Mouse (Mus musculus) intestine, embryonic 14.5 days (tissue): Measurements from ENCODE around the gene Rpl4. TPM values are rescaled to one million over a fixed set of nuclear protein-coding genes. Genes with fewer than 3 reads are reported as not detected.
"Not testable (repeated sequence)": the region's sequence is repeated elsewhere in the genome, so short reads cannot be mapped to it uniquely, and the experiment has no call there.

Source experiments
- ATAC-seq: fragments of 200-750 bp; cut with Nextera tagmentation; replicated peaks from 2 replicates; pipeline ENCODE4 v1.8.0; 2017; ENCODE audit warnings: low read depth, moderate number of reproducible peaks, moderate TSS enrichment, moderate library complexity; ENCODE audit not compliant: low FRiP score, low TSS enrichment
- DNase-seq: peaks from one replicate; pipeline ENCODE4 v3.0.0-alpha.2; 2018; ENCODE audit warnings: low spot score
- H3K27ac ChIP-seq: fragments of 300-500 bp; sonication (generic); 2 replicates; pipeline ENCODE4 v1.5.1; 2014; ENCODE audit warnings: low read depth, mild to moderate bottlenecking, control low read depth
- H3K27me3 ChIP-seq: fragments of 300-500 bp; sonication (generic); replicated peaks from 2 replicates; pipeline ENCODE4 v1.6.1; 2014; ENCODE audit warnings: low read length, control low read depth; ENCODE audit not compliant: control insufficient read depth, insufficient read depth
- H3K36me3 ChIP-seq: fragments of 300-500 bp; sonication (generic); 2 replicates; pipeline ENCODE4 v1.6.1; 2014; ENCODE audit warnings: low read length, control low read depth; ENCODE audit not compliant: control insufficient read depth, insufficient read depth
- H3K4me1 ChIP-seq: fragments of 300-500 bp; sonication (generic); replicated peaks from 2 replicates; pipeline ENCODE4 v1.6.1; 2014; ENCODE audit warnings: low read length, control low read depth, mixed read lengths; ENCODE audit not compliant: control insufficient read depth, insufficient read depth
- H3K4me2 ChIP-seq: fragments of 300-500 bp; sonication (generic); 2 replicates; pipeline ENCODE4 v1.6.1; 2014; ENCODE audit warnings: low read length
- H3K4me3 ChIP-seq: fragments of 300-500 bp; sonication (generic); 2 replicates; pipeline ENCODE4 v1.5.1; 2014; ENCODE audit warnings: low read depth, low read length, control low read depth, mixed read lengths
- H3K9ac ChIP-seq: fragments of 300-500 bp; sonication (generic); 2 replicates; pipeline ENCODE4 v1.6.1; 2014; ENCODE audit warnings: mild to moderate bottlenecking, low read length
- H3K9me3 ChIP-seq: fragments of 300-500 bp; sonication (generic); 2 replicates; pipeline ENCODE4 v1.6.1; 2016; ENCODE audit warnings: low read length, control low read depth; ENCODE audit not compliant: control insufficient read depth
- WGBS: fragments of 180-500 bp; shearing (Covaris S2); extraction: QIAGEN DNeasy Blood & Tissue Kit; methylation state at CpG from one replicate; pipeline ENCODE4 v1.1.7; 2014; 5-methylcytosine and 5-hydroxymethylcytosine counted together
- polyA plus RNA-seq: library from polyadenylated mRNA; unstranded; fragments of >200 nt; fragmentation: Nextera tagmentation; extraction: Ambion mirVana; gene quantifications from 2 replicates; pipeline ENCODE4 v1.2.1, GENCODE M21; 2014

The Rpl4 gene
- polyA plus RNA-seq: 1,426 and 1,532 TPM in 2 replicates

DNA sequence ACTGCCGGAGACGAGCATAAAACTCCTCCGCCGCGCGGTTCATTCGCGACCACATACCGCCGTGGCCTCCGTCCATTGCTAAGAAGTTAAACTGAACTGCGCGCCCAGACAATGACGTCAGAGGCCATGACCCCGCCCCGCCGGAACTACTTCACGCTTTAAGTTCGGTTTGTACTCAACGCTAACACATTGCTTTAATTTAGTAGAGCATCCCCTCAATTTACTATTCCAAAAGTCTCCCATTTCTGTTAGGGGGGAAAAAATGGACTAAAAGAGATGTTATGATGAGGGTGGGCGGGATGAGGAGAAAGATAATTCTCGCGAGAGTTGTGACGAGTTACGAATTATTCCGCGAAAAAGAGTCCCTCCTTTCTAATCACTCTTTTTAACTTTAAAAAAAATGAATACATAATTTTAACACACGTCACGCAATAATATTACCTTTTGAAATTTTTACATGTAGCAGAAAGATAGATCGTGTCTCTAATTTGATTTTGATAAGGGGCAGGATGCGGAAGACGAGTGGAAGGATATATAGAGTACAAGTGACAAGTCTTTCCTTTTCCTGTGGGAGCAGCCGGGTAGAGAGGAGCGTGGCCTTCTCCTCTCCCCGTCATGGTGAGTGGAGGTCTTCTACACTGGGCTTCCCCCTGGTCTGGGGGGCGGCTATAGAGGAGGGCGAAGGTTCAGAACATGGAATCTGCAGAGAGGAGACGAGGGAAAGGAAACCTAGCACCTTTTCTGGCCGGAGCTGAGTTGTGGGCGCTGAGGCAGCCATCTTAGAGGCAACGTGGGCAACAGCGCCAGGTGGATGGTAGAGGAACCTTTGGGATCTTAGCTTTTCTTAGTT, at the start of gene Rpl4, which contains the start of gene Zwilch:
Gene Rpl4, plus strand, starts transcription at position 560 of the 850 bp plus-strand sequence.
Gene Zwilch, minus strand, starts transcription at position 289 of the 850 bp plus-strand sequence.
- WGBS: under 1% methylated on average over 41 of the region's 42 CpGs
- ATAC-seq (peak; percentile 87), DNase-seq (peak; percentile 95)
- H3K27ac ChIP-seq: peak within 1 kb of the TSS; percentile 93
- H3K4me2 ChIP-seq: peak within 1 kb of the TSS; percentile 83
- H3K9ac ChIP-seq: peak within 1 kb of the TSS; percentile 94
- H3K36me3 ChIP-seq: peaks cover 37% of the 10 kb centered on the region
- peaks cover 10% of the 10 kb centered on the region; the same call in 1 of the 2 replicates for H3K4me1 ChIP-seq
- no peaks in the 10 kb centered on the region for H3K27me3 ChIP-seq
- no peaks in the 10 kb centered on the region for H3K9me3 ChIP-seq
- peak within 1 kb of the TSS; percentile 94 for H3K4me3 ChIP-seq

DNA sequence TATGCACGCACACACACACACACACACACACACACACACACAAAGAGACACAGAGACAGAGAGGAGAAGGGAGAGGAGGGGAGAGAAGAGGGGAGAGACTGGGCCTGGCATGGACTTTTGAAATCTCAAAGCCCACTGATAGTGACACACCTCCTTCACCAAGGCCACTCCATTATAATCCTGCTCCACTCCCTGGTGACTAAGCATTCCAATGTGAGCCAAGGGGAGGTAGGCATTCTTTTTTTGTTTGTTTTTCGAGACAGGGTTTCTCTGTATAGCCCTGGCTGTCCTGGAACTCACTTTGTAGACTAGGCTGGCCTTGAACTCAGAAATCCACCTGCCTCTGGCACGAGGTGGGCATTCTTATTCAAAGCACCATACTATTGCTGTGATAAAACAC, 48.3 kb upstream of the Rpl4 start:
- H3K27me3 ChIP-seq, ATAC-seq, H3K9me3 ChIP-seq, DNase-seq, H3K4me3 ChIP-seq, H3K9ac ChIP-seq, H3K4me1 ChIP-seq, H3K4me2 ChIP-seq, H3K36me3 ChIP-seq, H3K27ac ChIP-seq: not testable (repeated sequence)
- 67% methylated on average over 3 of the region's 3 CpGs for WGBS

DNA sequence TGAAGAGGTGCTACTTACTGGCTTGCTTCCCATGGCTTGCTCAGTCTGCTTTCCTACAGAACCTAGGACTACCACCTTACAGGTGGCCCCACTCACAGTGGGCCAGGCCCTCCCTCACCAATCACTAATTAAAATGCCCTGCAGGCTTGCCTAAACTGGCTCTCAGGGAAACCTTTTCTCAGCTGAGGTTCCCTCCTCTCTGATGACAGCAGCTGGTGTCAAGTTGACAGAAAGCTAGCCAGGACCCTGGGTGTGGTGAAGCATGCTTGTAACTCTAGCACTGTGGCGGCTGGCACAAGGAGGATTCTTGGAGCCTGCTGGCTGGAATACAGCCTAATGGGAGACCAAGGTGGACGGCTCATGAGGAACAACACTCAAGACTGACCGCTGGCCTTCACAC, 47.9 kb upstream of the Rpl4 start:
- no peak for DNase-seq
- H3K27me3 ChIP-seq: no peaks in the 10 kb centered on the region
- no peak overlapping the region for H3K4me2 ChIP-seq
- H3K36me3 ChIP-seq: no peaks in the 10 kb centered on the region
- no peak overlapping the region for H3K27ac ChIP-seq
- 68% methylated on average over 3 of the region's 3 CpGs for WGBS
- no peaks in the 10 kb centered on the region for H3K9me3 ChIP-seq
- H3K9ac ChIP-seq: no peak overlapping the region
- no peak overlapping the region for H3K4me3 ChIP-seq
- no peaks in the 10 kb centered on the region for H3K4me1 ChIP-seq
- no peak for ATAC-seq

DNA sequence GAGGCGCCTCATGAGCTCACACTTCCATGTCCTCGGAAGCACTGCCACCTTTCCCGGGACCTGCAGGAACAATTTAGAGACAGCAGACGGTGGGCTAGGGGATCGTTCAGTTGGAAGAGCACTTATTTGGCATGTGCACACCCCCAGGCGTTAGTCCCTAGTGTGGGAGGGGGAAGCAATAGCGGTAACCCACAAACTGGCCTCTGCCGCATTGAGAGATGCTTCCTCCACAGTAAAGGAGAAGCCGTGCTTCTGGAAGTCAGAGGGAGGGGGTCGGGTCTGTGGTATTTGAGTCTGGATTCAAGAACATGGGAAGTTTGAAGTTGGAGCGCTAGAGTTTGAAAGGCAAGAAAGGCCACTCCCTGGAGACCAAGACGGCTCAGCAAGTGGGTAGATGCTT, 47.1 kb upstream of the Rpl4 start:
- 62% methylated on average over 12 of the region's 12 CpGs for WGBS
- no peak overlapping the region for H3K4me3 ChIP-seq
- DNase-seq: no peak

DNA sequence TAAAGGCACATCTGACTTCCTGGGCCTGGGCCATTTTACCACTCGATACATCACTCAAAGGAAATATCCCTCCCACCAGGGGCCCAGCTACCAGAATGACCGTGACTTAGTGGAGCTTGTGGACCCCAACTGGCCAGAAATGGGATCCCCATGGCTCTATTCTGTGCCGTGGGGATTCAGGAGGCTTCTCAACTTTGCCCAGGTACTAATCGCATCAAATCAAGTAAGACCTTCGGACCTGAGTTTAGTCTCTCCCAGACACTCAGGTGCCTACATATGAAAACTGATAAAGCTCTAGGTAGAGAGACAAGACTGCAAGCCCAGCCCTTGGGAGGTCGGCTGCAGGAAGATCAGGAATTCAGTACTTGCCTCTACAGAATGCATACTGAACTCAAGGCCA, 41.6 kb upstream of the Rpl4 start:
- Histone ChIP-seq H3K4me1 (no peaks in the 10 kb centered on the region), H3K4me3 (no peak overlapping the region), H3K4me2 (no peak overlapping the region), H3K9me3 (no peaks in the 10 kb centered on the region), H3K9ac (no peak overlapping the region), H3K36me3 (peaks cover 2% of the 10 kb centered on the region; the same call in 1 of the 2 replicates), H3K27me3 (no peaks in the 10 kb centered on the region), H3K27ac (no peak overlapping the region)
- no peak for DNase-seq
- no peak for ATAC-seq
- 84% methylated on average over 6 of the region's 6 CpGs for WGBS

More for the DNA sequence above, 47.1 kb upstream of the Rpl4 start:
- H3K4me2 ChIP-seq: no peak overlapping the region
- H3K27me3 ChIP-seq: no peaks in the 10 kb centered on the region
- no peaks in the 10 kb centered on the region for H3K9me3 ChIP-seq
- no peak for ATAC-seq
- H3K4me1 ChIP-seq: no peaks in the 10 kb centered on the region
- H3K36me3 ChIP-seq: no peaks in the 10 kb centered on the region
- no peak overlapping the region for H3K9ac ChIP-seq
- H3K27ac ChIP-seq: no peak overlapping the region

DNA sequence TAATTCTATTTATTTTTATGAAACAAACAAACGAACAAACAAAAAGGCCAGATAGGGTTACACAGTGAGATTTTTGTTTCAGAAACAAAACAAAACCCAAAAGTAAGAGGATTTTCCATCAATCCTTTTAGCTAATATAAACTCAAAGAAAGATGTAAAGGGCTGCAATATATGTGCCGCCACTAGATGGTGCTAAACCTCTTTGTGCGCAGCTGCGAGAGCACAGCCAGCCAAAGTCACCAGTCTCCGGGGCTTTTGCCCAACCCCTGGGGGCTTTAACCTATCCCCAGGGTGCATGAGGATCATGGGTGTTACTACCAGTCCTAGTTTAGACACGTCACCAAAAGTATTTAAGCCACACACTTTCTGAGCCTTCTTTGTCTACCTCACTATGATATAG, 34.3 kb upstream of the Rpl4 start:
- H3K36me3 ChIP-seq: peaks cover 35% of the 10 kb centered on the region
- not testable (repeated sequence) for H3K9me3 ChIP-seq, H3K4me2 ChIP-seq, ATAC-seq, H3K27ac ChIP-seq, H3K4me3 ChIP-seq, H3K4me1 ChIP-seq, H3K9ac ChIP-seq, H3K27me3 ChIP-seq
- WGBS: 6% methylated on average over 6 of the region's 6 CpGs
- peak; percentile 83 for DNase-seq

DNA sequence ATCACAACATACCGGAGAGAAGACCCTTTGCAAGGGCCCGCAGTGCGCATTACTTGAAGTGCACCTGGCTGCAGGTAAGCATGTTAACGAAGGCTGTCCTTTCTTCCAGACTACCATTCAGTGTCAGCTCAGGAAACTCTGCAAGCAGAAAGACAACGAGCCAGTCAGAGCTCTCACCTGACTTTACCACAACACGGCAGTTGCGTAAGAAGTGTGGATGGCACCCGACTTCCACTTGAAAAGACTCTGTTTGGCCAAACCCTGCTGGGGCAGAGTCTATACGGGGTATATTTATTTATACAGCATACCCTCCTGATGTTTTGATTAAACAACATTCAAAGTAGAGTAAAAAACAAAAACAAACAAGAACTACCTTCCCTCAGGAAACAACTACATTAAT, 33.3 kb upstream of the Rpl4 start:
- H3K27me3 ChIP-seq: no peaks in the 10 kb centered on the region
- 93% methylated on average over 9 of the region's 9 CpGs for WGBS

DNA sequence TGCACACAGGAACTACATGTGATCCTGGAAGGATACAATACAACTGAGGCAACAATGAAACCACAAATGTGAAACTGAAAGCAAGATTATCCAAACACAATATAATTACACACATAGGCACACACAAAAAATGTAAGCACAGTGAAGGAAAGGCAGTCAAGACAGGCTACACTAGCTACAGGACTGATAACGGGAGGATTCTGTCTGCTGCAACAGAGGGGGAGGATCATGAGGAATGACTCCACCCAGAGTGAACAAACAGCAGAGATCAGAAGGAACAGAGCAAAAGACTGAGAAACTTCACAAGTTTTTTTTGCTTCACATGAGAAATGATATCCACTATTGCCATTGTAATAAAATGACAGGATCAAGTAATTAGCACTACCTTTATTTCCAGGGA, 16.5 kb upstream of the Rpl4 start:
- WGBS: 76% methylated on average over 1 of the region's 1 CpGs

More for the DNA sequence above, 33.3 kb upstream of the Rpl4 start:
- Histone ChIP-seq H3K4me2 (no peak overlapping the region), H3K4me1 (no peaks in the 10 kb centered on the region), H3K9me3 (no peaks in the 10 kb centered on the region), H3K27ac (no peak overlapping the region), H3K36me3 (peaks cover 42% of the 10 kb centered on the region), H3K9ac (no peak overlapping the region), H3K4me3 (no peak overlapping the region)
- DNase-seq: no peak
- no peak for ATAC-seq

DNA sequence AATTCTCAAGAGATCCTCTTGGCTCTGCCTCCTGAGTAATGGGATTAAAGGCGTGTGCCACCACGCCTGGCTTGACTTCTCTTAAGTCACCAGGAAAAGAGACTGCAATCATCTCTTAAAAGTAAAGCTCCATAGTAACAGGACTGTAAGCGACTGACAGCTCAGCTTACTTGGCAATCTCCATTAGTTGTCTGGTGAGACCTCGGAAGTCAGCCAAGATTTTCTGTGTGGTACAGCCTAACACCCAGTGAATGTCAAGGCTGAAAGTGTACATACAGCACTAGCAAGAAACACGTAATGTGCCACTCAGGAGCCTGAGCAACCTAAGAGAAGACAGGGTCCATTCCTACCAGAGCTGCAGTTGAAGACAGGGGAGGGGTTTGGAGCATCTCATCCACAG, 12.7 kb upstream of the Rpl4 start:
- H3K36me3 ChIP-seq: peaks cover 87% of the 10 kb centered on the region
- H3K9ac ChIP-seq: no peak overlapping the region
- no peak overlapping the region for H3K4me3 ChIP-seq
- no peaks in the 10 kb centered on the region for H3K27me3 ChIP-seq
- H3K4me2 ChIP-seq: no peak overlapping the region
- no peaks in the 10 kb centered on the region for H3K4me1 ChIP-seq
- H3K9me3 ChIP-seq: no peaks in the 10 kb centered on the region
- no peak overlapping the region for H3K27ac ChIP-seq
- ATAC-seq (no peak), DNase-seq (no peak)
- 96% methylated on average over 5 of the region's 5 CpGs for WGBS

More for the DNA sequence above, 16.5 kb upstream of the Rpl4 start:
- Histone ChIP-seq H3K36me3 (peaks cover 85% of the 10 kb centered on the region), H3K27me3 (no peaks in the 10 kb centered on the region), H3K9me3 (no peaks in the 10 kb centered on the region), H3K4me3 (no peak overlapping the region), H3K9ac (no peak overlapping the region), H3K27ac (no peak overlapping the region), H3K4me2 (no peak overlapping the region), H3K4me1 (no peaks in the 10 kb centered on the region)
- DNase-seq: no peak
- no peak for ATAC-seq
